28 mouse cellular contexts compared by ENCODE assay signal in the genomic region with DNA sequence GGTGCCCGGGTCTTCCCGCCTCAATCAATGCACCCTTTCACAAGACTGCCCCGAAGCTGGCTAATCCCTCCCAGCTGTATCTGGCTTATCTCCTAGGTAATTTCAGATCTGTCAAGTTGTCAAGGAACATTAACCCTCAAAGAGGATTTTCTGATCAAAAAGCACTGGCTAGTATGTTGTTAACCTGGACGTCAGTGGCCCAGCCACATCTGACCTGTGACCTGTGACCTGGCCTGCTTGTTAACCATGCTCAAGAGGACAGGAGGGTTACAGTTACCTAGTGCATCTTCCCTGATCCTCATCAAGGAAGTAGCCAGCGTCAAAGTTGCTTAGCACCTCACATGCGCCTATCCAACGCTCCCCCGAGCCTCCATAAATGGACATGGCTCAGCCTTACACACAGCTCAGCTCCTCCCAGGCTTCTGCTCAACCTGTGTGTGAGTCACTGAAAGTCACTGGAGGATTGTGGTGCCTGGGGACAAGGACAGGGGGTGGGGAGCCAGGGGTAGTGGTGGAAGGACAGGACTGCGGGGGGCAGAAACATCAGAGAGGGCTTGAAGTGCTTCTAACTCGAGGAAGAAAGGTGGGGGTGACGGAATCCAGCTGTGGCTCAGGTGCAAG. TPM values are rescaled to one million over a fixed set of nuclear protein-coding genes. Genes with fewer than 3 reads are reported as not detected.
DNase-seq lines count a peak whose midpoint lies in the region; ATAC-seq lines count a peak whose summit lies in the region.
"Had no signal": no experiment of that assay in that cellular context is flagged by ENCODE, and none has a peak within 500 bp of the region (broad histone marks: within the 10 kb centered on the region; RNA-seq: fewer than 3 reads in every experiment).

No protein-coding gene starts in this region.

- peak; percentile 18 for DNase-seq in embryonic facial prominence, embryonic 11.5 days (ENCODE audit: low spot score)
- no peak for DNase-seq in embryonic facial prominence, embryonic 10.5 days (ENCODE audit: low spot score)
- no peak for DNase-seq in kidney, postnatal 10 days
- DNase-seq in cerebellum, adult 11-12 months, result no peak
- no peak for DNase-seq in frontal cortex, postnatal 25 days (ENCODE audit: low spot score in 2 of 2)
- DNase-seq: B cell, adult 2 months; cerebellum, adult 9-10 months; cerebellum, postnatal 36 days; heart, postnatal 4 days; layer of hippocampus, postnatal 36 days; left cerebral cortex, postnatal 4 days; lung, adult 2 months; lung, postnatal 10 days; midbrain, embryonic 14.5 days had no signal

- H3K27me3 ChIP-seq in embryonic facial prominence, embryonic 11.5 days (ENCODE audit: control insufficient read depth, insufficient read depth, low read length), result no peaks in the 10 kb centered on the region
- no peaks in the 10 kb centered on the region for H3K27me3 ChIP-seq in embryonic facial prominence, embryonic 10.5 days (replicated peaks; ENCODE audit: low read depth, poor library complexity, severe bottlenecking)
- H3K27me3 ChIP-seq in kidney, embryonic 14.5 days (ENCODE audit: control insufficient read depth, insufficient read depth, low read length), result no peaks in the 10 kb centered on the region
- H3K27me3 ChIP-seq in intestine, embryonic 15.5 days (replicated peaks), result no peaks in the 10 kb centered on the region
- H3K27me3 ChIP-seq: embryonic facial prominence, embryonic 13.5 days; heart, embryonic 12.5 days; hindbrain, embryonic 13.5 days; neural tube, embryonic 15.5 days had no signal

- H3K4me3 ChIP-seq in embryonic facial prominence, embryonic 11.5 days (ENCODE audit: low read depth, low read length), result no peak overlapping the region
- no peak overlapping the region for H3K4me3 ChIP-seq in embryonic facial prominence, embryonic 10.5 days
- no peak overlapping the region for H3K4me3 ChIP-seq in kidney, embryonic 14.5 days (ENCODE audit: low read length)
- no peak overlapping the region for H3K4me3 ChIP-seq in intestine, embryonic 15.5 days (replicated peaks)
- H3K4me3 ChIP-seq: embryonic facial prominence, embryonic 13.5 days; heart, embryonic 12.5 days; hindbrain, embryonic 13.5 days; neural tube, embryonic 15.5 days had no signal

- WGBS in embryonic facial prominence, embryonic 11.5 days, result 55% methylated on average over 11 of the region's 11 CpGs
- 56% methylated on average over 11 of the region's 11 CpGs for WGBS in embryonic facial prominence, embryonic 10.5 days
- WGBS in kidney, embryonic 14.5 days, result 52% methylated on average over 11 of the region's 11 CpGs
- 41% methylated on average over 11 of the region's 11 CpGs for WGBS in intestine, embryonic 15.5 days

- no peaks in the 10 kb centered on the region for H3K36me3 ChIP-seq in embryonic facial prominence, embryonic 11.5 days (replicated peaks; ENCODE audit: control insufficient read depth, insufficient read depth, low read depth, low read length)
- H3K36me3 ChIP-seq in embryonic facial prominence, embryonic 10.5 days (replicated peaks), result no peaks in the 10 kb centered on the region
- H3K36me3 ChIP-seq in kidney, embryonic 14.5 days (ENCODE audit: control insufficient read depth, insufficient read depth, low read length), result no peaks in the 10 kb centered on the region
- H3K36me3 ChIP-seq in intestine, embryonic 15.5 days, result no peaks in the 10 kb centered on the region
- H3K36me3 ChIP-seq: embryonic facial prominence, embryonic 13.5 days; heart, embryonic 12.5 days; hindbrain, embryonic 13.5 days; neural tube, embryonic 15.5 days had no signal

- no peak overlapping the region for H3K9ac ChIP-seq in embryonic facial prominence, embryonic 11.5 days (replicated peaks; ENCODE audit: low read length)
- H3K9ac ChIP-seq in kidney, embryonic 14.5 days (ENCODE audit: low read depth, low read length), result no peak overlapping the region
- H3K9ac ChIP-seq in intestine, embryonic 15.5 days, result no peak overlapping the region
- H3K9ac ChIP-seq: embryonic facial prominence, embryonic 13.5 days; heart, embryonic 12.5 days; hindbrain, embryonic 13.5 days; liver, embryonic 14.5 days; neural tube, embryonic 15.5 days had no signal

- H3K4me1 ChIP-seq in embryonic facial prominence, embryonic 11.5 days (ENCODE audit: control insufficient read depth, insufficient read depth, low read length), result no peaks in the 10 kb centered on the region
- peaks cover 15% of the 10 kb centered on the region for H3K4me1 ChIP-seq in embryonic facial prominence, embryonic 10.5 days
- 0 out of 2 replicates have a peak, but pooled peaks cover 4% of the 10 kb centered on the region for H3K4me1 ChIP-seq in kidney, embryonic 14.5 days (ENCODE audit: control insufficient read depth, insufficient read depth, low read length)
- H3K4me1 ChIP-seq in intestine, embryonic 15.5 days (replicated peaks), result peaks cover 6% of the 10 kb centered on the region; the same call in 1 of the 2 replicates
- H3K4me1 ChIP-seq: heart, embryonic 12.5 days; hindbrain, embryonic 13.5 days; neural tube, embryonic 15.5 days had no signal

- H3K9me3 ChIP-seq in embryonic facial prominence, embryonic 11.5 days (replicated peaks; ENCODE audit: control insufficient read depth, low read length), result no peaks in the 10 kb centered on the region
- peaks cover 4% of the 10 kb centered on the region; the same call in 1 of the 2 replicates for H3K9me3 ChIP-seq in embryonic facial prominence, embryonic 10.5 days
- no peaks in the 10 kb centered on the region for H3K9me3 ChIP-seq in kidney, embryonic 14.5 days (ENCODE audit: control insufficient read depth, low read length)
- H3K9me3 ChIP-seq in intestine, embryonic 15.5 days, result no peaks in the 10 kb centered on the region
- H3K9me3 ChIP-seq: hindbrain, embryonic 13.5 days; neural tube, embryonic 15.5 days had no signal

- H3K4me2 ChIP-seq in embryonic facial prominence, embryonic 11.5 days (ENCODE audit: low read depth, low read length), result no peak overlapping the region; the same call in 1 of the 2 replicates
- no peak overlapping the region for H3K4me2 ChIP-seq in kidney, embryonic 14.5 days (replicated peaks; ENCODE audit: low read depth, low read length)
- H3K4me2 ChIP-seq in intestine, embryonic 15.5 days (replicated peaks), result no peak overlapping the region
- H3K4me2 ChIP-seq: embryonic facial prominence, embryonic 13.5 days; heart, embryonic 12.5 days; hindbrain, embryonic 13.5 days; neural tube, embryonic 15.5 days had no signal

- ATAC-seq in embryonic facial prominence, embryonic 11.5 days (replicated peaks; ENCODE audit: insufficient number of reproducible peaks, low FRiP score, low TSS enrichment, low read depth), result no peak
- 0 out of 2 replicates have a peak, but pooled peaks have one; percentile 35 for ATAC-seq in kidney, embryonic 14.5 days (ENCODE audit: low FRiP score, low TSS enrichment)
- peak; percentile 42; the same call in 1 of the 2 replicates for ATAC-seq in erythroid progenitor cell, adult 5-6 weeks (replicated peaks; ENCODE audit: low FRiP score, poor library complexity, severe bottlenecking)
- ATAC-seq in intestine, embryonic 15.5 days, result peak; percentile 76
- ATAC-seq: forebrain, embryonic 16.5 days had no signal

- H3K27ac ChIP-seq in embryonic facial prominence, embryonic 11.5 days (replicated peaks; ENCODE audit: low read depth, low read length), result no peak overlapping the region
- no peak overlapping the region for H3K27ac ChIP-seq in embryonic facial prominence, embryonic 10.5 days (replicated peaks)
- no peak overlapping the region for H3K27ac ChIP-seq in kidney, embryonic 14.5 days (ENCODE audit: low read depth, low read length)
- H3K27ac ChIP-seq in intestine, embryonic 15.5 days, result no peak overlapping the region
- H3K27ac ChIP-seq: embryonic facial prominence, embryonic 13.5 days; hindbrain, embryonic 13.5 days; liver, embryonic 14.5 days; macrophage; neural tube, embryonic 15.5 days had no signal

RNA-seq across cellular contexts. Expression of a gene that starts 16.2 kb away (rescaled TPM):
- not detected in 2 replicates for polyA plus RNA-seq in embryonic facial prominence, embryonic 11.5 days (2014; fragmentation: Nextera tagmentation; extraction: Ambion mirVana)
- not detected in 2 replicates for polyA plus RNA-seq in embryonic facial prominence, embryonic 10.5 days (2016; fragmentation: Nextera tagmentation; extraction: Ambion mirVana)
- polyA plus RNA-seq in kidney, embryonic 14.5 days (2014; fragmentation: Nextera tagmentation; extraction: Ambion mirVana), result 0.08 TPM in 1 of 2 replicates, not detected in the other
- total RNA-seq in erythroid progenitor cell, adult 5-6 weeks (2015; ENCODE audit: low replicate concordance), result not detected in 2 replicates
- total RNA-seq in erythroid progenitor cell, adult 5-6 weeks (2017; ENCODE audit: low replicate concordance), result not detected in 2 replicates
- 0.30 and 0.39 TPM in 2 replicates for polyA plus RNA-seq in intestine, embryonic 15.5 days (2015; fragmentation: Nextera tagmentation; extraction: Ambion mirVana)
- total RNA-seq: heart, postnatal 4 days; layer of hippocampus, postnatal 36 days; left cerebral cortex, postnatal 4 days; megakaryocyte-erythroid progenitor cell, adult 5-6 weeks had no signal
- polyA plus RNA-seq: embryonic facial prominence, embryonic 13.5 days; forebrain, embryonic 11.5 days; forebrain, embryonic 16.5 days; heart, embryonic 12.5 days; hindbrain, embryonic 13.5 days; limb, embryonic 14.5 days; macrophage; midbrain, embryonic 14.5 days; neural tube, embryonic 15.5 days; stomach, embryonic 14.5 days had no signal

RNA-seq across cellular contexts. Expression of a gene that starts 20.8 kb away (rescaled TPM):
- polyA plus RNA-seq in embryonic facial prominence, embryonic 11.5 days (2014; fragmentation: Nextera tagmentation; extraction: Ambion mirVana), result 0.04 TPM in 1 of 2 replicates, not detected in the other
- polyA plus RNA-seq in embryonic facial prominence, embryonic 10.5 days (2016; fragmentation: Nextera tagmentation; extraction: Ambion mirVana), result 0.04 TPM in 1 of 2 replicates, not detected in the other
- 0.23 and 0.37 TPM in 2 replicates for polyA plus RNA-seq in kidney, embryonic 14.5 days (2014; fragmentation: Nextera tagmentation; extraction: Ambion mirVana)
- total RNA-seq in erythroid progenitor cell, adult 5-6 weeks (2015; ENCODE audit: low replicate concordance), result 2.5 TPM in 1 of 2 replicates, not detected in the other
- total RNA-seq in erythroid progenitor cell, adult 5-6 weeks (2017; ENCODE audit: low replicate concordance), result 0.51 TPM in 1 of 2 replicates, not detected in the other
- polyA plus RNA-seq in intestine, embryonic 15.5 days (2015; fragmentation: Nextera tagmentation; extraction: Ambion mirVana), result 2.1 and 2.7 TPM in 2 replicates
- total RNA-seq: megakaryocyte-erythroid progenitor cell, adult 5-6 weeks had no signal
- polyA plus RNA-seq: forebrain, embryonic 11.5 days; hindbrain, embryonic 13.5 days; macrophage had no signal

RNA-seq across cellular contexts. Expression of a gene that starts 26.3 kb away (rescaled TPM):
- 1.2 TPM in 2 replicates for polyA plus RNA-seq in embryonic facial prominence, embryonic 11.5 days (2014; fragmentation: Nextera tagmentation; extraction: Ambion mirVana)
- polyA plus RNA-seq in embryonic facial prominence, embryonic 10.5 days (2016; fragmentation: Nextera tagmentation; extraction: Ambion mirVana), result 2.6 and 3.4 TPM in 2 replicates
- 1.9 TPM in 2 replicates for polyA plus RNA-seq in kidney, embryonic 14.5 days (2014; fragmentation: Nextera tagmentation; extraction: Ambion mirVana)
- total RNA-seq in erythroid progenitor cell, adult 5-6 weeks (2015; ENCODE audit: low replicate concordance), result 25.2 and 38.6 TPM in 2 replicates
- total RNA-seq in erythroid progenitor cell, adult 5-6 weeks (2017; ENCODE audit: low replicate concordance), result 12.8 and 18.9 TPM in 2 replicates
- 1.2 and 1.3 TPM in 2 replicates for polyA plus RNA-seq in intestine, embryonic 15.5 days (2015; fragmentation: Nextera tagmentation; extraction: Ambion mirVana)

RNA-seq across cellular contexts. Expression of a gene that starts 35.2 kb away (rescaled TPM):
- 150 and 154 TPM in 2 replicates for polyA plus RNA-seq in embryonic facial prominence, embryonic 11.5 days (2014; fragmentation: Nextera tagmentation; extraction: Ambion mirVana)
- 189 and 203 TPM in 2 replicates for polyA plus RNA-seq in embryonic facial prominence, embryonic 10.5 days (2016; fragmentation: Nextera tagmentation; extraction: Ambion mirVana)
- polyA plus RNA-seq in kidney, embryonic 14.5 days (2014; fragmentation: Nextera tagmentation; extraction: Ambion mirVana), result 113 and 130 TPM in 2 replicates
- total RNA-seq in erythroid progenitor cell, adult 5-6 weeks (2015; ENCODE audit: low replicate concordance), result 425 and 456 TPM in 2 replicates
- total RNA-seq in erythroid progenitor cell, adult 5-6 weeks (2017; ENCODE audit: low replicate concordance), result 261 and 313 TPM in 2 replicates
- 137 and 147 TPM in 2 replicates for polyA plus RNA-seq in intestine, embryonic 15.5 days (2015; fragmentation: Nextera tagmentation; extraction: Ambion mirVana)

RNA-seq across cellular contexts. Expression of a gene that starts 49.1 kb away (rescaled TPM):
- 158 and 160 TPM in 2 replicates for polyA plus RNA-seq in embryonic facial prominence, embryonic 11.5 days (2014; fragmentation: Nextera tagmentation; extraction: Ambion mirVana)
- 141 and 154 TPM in 2 replicates for polyA plus RNA-seq in embryonic facial prominence, embryonic 10.5 days (2016; fragmentation: Nextera tagmentation; extraction: Ambion mirVana)
- polyA plus RNA-seq in kidney, embryonic 14.5 days (2014; fragmentation: Nextera tagmentation; extraction: Ambion mirVana), result 112 and 164 TPM in 2 replicates
- 71.4 and 72.5 TPM in 2 replicates for total RNA-seq in erythroid progenitor cell, adult 5-6 weeks (2015; ENCODE audit: low replicate concordance)
- 273 TPM in 2 replicates for total RNA-seq in erythroid progenitor cell, adult 5-6 weeks (2017; ENCODE audit: low replicate concordance)
- polyA plus RNA-seq in intestine, embryonic 15.5 days (2015; fragmentation: Nextera tagmentation; extraction: Ambion mirVana), result 132 and 143 TPM in 2 replicates
